Mouse (Mus musculus) forelimb bud, embryonic 11.5 days (tissue): ENCODE results near the gene Mreg.

Experiments used
- DNase-seq: peaks from one replicate; pipeline ENCODE4 v3.0.0-alpha.2; 2012; ENCODE audit warnings: low read depth, low spot score

Gene Mreg

DNA sequence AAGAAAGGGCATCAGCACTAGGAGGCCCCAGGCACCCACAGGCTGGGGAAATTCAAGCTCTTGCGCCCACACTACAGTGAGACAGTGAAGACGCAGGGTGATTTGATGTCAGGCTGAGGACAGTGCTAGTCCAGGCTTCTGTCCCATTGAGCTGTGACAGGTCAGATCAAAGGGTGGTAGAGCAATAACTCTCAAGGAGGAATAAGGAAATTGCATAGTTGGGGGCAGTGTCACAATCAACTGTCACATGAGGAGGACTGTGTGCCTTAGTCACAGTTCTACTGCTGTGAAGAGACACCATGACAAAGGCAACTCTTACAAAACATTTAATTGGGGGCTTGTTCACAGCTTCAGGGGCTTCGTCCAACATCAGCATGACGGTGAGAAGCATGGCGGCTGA is 16.0 kb downstream of the Mreg start:
- DNase-seq: no peak

DNA sequence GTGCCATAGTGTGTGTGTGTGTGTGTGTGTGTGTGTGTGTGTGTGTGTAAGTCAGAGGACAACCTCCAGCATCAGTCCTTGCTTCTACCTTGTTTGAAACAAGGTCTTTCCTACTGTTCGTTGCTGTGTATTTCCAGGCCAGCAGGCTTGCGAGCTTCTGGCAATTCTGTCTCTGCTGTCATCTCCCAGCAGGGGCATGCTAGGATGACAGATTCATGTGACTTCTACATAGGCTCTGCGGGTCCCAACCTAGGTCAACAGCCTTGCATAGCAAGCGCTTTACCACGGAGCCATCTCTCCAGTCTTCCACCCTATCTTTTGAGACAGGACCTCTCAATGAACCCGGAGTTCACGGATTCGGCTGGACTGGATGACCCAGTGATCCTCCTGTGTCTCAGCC is 20.7 kb downstream of the Mreg start:
- DNase-seq: no peak

DNA sequence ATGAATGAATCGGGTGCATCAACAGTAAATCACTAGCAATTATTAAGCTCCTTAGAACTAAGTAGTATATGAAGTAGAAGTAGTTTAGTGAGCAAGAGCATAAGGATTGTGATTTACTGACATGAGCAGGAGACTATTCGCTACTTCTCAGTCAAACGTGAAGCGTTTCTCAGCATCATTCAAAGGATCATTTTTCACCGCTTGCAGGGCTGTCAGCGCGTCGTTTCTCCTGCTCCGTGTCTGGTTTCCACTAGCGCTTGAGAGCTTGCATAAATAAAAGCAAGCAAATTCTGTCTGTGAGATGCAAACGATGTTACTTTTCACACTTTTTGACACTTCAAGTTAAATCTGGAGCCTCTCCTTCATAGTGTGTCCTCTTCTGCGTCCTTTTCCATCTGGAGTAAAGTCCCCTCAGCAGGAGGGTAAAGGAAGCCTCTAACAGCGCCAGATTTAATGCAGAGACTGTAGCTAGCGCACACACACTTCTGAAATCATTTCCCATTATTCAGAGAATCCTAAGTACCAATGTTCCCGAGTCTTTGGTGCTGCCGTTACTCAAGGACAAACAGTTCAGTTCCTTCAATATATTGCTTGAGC is 23.9 kb downstream of the Mreg start:
- no peak for DNase-seq

DNA sequence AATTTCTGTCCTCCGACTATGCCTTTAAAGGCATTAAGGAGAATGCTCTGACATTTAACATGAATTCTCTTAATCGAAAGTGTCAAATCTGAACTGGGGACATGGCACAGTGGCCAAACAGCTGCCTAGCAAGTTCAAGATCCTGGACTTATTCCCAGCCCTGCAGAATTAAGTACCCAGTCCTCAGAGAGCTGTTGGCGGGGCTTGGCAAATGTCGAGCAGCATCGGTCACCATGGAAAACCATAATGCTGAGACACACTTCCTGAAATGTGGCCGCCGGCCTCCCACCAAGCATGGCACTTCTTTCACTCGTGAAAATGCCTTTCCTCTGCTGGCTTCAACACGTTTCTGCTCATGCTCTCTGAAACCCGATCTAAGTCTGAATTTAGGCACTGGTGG is 24.6 kb downstream of the Mreg start:
- no peak for DNase-seq

DNA sequence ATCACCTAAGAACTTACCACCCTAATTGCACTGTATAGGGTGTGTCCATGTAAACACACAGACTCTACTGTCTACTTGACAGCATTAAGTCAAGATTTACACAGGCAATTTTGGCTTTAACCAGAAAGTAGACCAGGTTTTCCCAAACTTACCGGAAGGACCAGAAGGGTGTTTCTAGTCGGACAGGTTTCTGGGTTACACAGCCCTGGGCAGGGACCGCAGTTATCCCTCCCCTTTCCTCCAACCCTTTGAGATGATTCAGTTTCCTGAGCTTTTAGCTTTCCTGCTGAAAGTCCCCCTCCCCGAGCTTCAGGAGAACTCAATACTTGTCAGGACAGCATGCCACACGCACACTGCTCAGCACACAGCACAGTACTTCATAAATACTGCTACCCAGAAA is 26.0 kb downstream of the Mreg start:
- DNase-seq: no peak

DNA sequence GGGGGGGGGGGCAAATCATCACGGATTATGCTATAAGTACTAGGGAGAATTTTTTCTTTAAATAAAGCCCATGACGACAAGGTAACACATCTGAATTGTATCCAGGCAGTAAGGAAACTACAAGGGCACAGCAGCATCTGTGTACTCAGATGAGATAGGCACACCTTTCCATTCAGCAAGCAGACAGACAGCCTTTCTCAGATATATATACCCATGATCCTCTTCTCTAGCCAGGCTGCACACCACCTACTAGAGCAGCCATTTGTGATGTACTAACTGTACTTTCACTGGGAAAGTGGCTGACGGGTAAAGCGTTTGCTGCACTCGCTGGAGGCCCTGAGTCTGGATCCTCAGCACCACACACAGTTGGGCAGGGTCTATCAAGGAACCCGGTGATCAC is 28.6 kb downstream of the Mreg start:
- no peak for DNase-seq

DNA sequence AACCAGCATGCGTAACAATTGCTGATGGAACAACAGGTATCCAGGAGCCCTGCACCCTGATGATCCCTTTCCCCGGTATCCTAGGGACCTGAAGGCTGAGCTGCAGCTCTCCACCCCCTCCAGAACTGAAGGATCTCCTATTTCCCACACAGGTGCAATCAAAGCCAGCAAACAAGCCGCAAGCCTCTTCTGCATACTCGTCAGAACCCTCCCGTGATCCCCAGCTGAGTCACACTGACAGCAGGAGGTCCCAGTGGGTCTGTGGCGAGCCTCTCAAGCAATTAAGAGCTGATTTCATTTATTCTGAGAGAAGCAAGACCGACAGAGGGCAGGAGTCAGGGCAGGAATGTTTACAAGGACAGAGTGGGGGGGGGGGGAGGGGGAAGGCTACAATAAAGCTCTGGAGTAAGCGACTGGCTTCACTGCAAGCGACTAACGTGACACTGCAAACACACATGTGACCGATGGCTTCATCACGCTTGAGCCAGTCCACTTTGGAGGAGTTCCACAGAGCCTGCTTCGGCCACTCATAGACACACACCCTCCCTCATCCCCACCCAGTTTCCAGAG is 29.1 kb downstream of the Mreg start:
- DNase-seq: peak; percentile 58

DNA sequence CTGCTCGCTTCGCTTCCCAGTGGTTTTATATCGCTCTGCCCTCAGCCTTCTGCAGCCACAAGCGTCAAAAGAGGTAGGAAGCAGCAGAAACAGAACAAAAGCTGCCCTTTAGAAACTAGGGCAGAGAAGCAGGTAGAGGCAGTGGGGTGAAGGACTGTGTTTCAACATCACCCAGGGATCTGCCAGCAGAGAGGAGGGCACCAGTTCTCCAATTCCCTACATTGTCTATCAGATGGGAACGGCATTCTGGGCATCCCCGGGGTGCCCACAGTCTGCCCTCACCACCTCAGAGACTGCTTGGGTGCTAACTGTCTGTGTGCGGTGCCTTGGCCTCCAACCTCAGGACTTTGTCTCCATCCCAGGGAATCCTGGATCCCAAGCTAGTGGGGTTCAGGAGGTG is 32.2 kb downstream of the Mreg start:
- no peak for DNase-seq

DNA sequence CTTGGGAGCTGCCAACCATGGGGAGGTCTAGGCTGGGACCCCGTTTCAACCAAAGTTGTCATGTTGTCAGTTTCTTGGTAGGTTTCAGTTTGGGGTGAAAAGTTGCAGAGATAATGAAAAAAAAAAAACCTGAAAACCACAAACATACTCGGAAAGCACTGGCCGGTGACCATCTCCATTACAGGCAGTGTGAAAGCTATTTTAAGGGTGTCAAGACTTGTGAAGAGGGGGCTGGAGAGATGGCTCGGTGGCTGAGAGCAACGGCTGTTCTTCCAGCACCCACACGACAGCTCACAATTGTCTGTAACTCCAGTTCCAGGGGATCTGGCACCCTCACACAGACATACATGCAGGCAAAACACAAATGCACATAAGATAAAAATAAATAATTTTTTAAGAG is 35.9 kb downstream of the Mreg start:
- no peak for DNase-seq

DNA sequence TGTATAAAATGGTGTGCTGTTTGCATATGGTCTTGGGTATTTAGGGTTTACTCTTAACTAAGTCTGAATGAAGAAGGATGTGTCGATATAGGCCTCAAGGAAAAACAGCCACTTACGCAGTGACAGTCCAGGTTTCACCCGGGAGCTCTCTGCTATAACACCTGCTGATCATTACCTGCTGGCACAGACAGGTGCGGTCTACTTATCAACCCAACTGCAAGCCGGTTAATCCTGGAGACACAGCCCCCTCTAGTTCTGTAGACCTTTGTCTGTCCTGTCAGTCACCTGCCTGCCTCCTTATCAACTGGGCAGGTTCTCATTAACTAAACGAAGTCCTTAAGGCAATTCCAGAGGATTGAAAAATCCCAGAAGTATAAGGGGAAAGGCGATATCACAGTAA is 37.9 kb downstream of the Mreg start:
- DNase-seq: no peak

DNA sequence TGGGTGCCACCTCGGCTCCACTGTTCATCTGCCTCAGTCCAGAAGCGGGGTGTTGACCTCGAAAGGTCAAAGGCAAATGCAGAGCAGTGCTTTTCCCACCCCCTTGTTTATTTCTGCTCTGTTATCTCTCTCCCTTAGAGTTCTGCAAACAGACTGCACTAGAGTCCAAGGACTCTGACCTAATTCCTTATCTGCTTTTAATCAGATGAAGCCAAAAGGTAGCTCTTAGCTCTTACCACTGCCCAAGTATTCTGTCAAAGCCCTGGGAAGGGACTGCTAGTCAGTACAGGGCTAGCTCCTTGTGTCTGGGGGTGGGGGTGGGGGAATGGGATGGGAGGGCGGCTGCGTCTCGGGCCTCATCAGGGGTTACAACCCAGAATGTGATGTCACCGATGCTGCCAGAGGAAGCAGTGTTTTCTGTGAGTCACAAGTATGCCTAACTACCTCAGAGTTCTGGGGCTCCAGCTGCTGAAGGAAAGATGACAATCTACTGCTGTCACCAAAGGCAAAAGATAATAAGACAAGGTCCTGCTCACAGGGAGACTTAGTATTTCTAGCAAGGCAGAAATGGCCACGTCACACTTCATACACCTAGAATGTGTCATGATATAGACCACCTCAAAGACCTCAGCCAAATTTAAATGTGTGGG is 38.6 kb downstream of the Mreg start:
- DNase-seq: no peak

DNA sequence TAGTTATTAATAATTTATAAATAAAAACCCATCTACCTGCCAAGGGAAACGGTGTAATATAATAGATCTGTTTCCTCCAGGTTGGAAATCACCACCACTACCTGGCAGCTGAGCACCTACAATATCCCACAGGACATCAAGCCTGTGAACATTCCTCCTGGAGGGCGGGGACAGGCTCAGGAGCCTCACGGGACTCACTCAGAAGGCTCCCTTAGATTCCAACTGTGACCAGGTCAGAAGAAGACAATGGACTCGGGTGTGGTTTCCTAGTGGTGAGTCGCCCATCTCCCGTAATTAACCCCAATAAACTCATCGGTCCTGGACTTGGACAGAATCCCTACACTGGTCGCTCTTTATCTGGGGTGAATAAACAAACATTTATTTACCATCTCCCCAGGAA is 39.3 kb downstream of the Mreg start:
- DNase-seq: no peak

DNA sequence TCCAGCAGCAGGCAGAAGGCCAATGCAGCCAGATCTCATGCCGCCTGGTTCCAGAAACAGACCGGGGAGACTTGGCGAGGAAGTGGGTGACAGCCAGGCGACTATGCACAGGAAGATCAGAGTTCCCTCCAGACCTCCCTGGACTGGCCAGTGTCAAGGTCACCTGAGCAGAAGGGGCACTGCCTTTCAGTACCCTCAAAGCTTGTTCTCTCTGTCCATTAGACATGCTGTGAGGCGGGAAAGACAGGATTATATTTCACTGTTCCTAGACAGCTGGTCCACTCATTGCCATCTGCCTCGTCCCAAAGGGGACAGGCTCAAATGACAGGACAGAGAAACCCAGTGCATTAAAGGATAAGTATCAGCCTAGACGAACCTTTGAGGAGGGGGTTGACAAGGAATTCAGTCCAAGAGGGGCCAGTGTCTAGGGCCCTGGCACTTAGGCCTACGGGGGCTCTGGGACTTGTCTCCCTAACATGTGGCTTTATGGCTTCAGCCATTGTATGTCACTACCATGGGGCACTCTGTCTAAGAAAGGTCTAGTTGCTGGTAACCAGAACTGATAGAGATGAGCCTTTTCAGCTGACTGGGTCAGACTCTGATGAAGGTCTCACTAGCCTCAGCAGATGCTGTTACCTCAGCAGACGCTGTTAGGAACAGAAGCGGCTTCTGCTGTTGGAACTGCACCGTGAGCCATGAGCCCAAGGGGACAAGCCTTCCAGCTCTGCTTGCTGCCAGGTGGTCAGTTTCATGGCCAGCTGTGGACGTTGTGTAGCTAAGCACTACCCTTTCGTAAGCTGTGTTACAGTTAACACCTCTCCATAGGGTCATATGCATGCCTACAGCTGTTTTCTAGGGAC is 40.9 kb downstream of the Mreg start:
- no peak for DNase-seq

DNA sequence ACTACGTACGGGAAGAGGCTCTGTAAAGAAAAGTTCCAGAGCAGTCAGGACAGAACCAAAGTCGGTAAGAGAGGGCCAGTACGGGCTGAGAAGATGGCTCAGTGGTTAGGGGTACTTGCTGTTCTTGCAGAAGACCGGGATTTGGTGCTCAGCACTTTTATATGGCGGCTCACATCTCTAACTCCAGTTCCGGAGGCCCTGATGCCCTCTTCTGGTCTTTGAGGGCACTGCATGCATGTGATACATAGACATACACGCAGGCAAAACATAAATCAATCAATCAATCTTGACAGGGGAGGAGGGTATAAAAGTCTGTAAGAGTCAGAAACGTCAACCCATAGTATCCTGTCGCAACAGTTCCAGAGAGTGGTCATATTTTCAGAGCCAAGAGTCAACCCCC is 45.1 kb downstream of the Mreg start:
- no peak for DNase-seq

DNA sequence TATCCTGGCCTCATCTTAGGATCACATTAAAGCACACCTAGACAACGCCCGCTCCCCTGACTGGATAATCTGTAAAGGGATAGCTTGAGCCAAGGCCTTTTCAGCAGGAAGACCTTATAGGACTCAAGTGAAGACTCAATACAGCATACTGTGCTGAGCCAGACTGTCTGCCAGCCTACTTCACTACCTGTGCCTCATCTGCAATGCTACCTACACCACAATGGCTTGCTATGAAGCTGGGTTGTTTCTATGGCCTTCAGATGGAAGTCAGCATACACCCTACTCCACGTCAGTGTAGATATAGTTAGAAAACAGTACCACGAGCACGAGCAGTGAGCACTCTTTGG is 45.7 kb downstream of the Mreg start:
- no peak for DNase-seq

DNA sequence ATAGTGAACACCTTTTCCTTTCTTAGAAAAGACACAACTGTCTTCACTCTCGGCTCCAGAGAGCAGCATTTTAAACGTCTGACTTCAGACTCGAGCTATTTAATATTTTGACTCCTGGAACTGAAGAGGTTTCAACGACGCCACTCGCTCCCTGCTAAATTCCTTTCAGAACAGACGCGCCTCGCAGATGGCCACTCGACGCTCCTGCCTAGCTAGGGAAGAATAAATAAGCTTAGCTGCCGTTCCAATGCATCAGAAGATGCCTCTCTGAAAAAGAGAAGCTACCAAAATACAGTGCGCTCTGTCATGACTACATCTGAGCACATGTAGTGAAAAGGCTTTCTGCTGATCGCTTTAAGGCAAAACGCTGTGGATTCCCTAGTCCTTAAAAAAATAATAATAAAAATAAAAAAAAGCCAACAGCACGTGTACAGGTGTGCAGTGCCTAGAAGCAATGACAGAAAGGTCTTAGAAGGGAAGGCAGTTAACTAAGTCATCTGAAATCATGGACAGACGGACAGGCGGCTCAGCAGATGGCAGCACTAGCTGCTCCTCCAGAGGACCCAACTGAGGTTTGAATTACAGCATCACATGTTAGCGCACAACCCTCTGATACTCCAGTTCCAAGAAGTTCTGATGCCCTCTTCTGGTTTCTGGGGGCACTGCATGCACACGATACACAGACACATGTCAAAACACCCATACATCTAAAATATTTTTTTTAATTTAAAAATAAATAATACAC is 46.2 kb downstream of the Mreg start:
- DNase-seq: no peak

DNA sequence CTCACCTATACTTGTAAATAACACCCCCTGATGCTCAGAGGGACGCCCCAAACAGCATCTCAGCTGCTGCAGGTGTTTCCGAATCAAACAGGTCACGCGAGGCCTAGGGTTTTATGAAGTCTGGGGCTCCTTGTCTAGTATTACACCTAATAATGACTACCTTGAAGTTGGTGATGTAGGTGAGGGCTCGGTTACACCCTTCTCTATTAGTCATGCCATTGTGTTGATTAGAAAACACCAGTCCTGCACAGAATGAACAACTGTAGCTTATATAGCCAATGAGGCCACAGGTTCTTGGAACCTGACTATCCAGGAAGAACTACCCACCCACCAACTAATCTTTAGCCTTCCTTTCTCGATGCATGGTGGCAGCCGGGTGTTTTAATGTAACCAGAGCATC is 51.8 kb downstream of the Mreg start:
- DNase-seq: no peak

DNA sequence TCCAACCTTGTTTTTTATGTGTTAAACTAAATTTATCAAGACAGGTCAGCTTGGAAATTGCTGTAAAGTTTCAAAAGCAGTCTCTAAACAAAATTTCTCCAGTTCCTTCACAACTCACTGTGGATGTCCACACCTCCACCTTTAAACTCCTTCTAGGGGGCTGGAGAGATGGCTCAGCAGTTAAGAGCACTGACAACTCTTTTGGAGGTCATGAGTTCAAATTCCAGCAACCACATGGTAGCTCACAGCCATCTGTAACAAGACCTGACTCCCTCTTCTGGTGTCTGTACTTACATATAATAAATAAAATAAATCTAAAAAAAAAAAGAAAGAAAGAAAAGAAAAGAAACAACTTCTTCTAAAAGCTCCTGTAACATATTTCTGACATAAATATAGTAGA is 67.1 kb downstream of the Mreg start:
- DNase-seq: no peak

DNA sequence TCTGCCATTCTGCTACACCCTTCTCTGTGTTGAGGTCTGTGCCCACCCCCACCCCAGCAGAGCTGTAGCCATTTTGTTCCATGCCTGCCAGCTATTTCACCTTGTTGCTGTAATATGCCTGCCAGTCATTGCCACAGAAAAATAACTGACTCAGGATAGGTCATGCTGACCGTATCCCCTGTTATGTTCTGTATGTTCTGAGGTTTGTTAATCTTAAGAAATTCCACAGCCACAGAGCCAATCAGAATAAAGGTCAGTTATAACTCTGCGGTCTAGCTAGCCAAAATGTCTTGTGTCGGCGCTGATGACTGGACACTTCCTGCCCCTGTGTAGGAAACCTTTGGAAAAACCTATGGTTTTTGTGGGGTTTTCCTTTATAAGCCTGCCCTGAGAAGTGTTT is 67.7 kb downstream of the Mreg start:
- no peak for DNase-seq

DNA sequence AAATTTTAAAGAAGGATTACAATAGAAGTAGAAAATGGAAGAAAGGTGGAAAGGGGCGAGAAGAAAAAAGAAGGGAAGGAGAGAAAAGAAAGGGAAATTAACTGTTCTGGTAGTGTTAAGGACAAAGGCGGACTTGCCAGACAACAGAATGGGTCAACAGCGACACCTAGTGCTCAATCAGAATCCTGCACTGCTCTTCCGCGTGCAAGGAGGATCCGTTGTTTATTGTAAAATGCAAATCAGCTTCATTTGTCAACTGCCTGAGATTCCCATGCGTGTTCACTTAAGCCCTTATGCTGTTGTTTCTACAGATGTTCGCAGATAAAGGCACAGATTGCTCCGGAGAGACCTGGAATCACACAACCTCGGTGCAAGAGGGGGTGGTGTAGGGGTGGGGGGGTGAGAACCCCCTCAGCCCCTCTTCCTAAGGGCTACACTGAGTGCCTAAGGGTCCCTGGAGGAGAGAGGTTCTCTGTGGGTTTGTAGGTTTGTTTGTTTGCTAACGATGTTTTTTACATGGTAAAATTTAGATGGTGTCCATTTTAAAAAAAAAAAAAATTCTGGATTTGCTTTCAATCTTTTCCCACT is 70.1 kb downstream of the Mreg start:
- DNase-seq: peak; percentile 92

DNA sequence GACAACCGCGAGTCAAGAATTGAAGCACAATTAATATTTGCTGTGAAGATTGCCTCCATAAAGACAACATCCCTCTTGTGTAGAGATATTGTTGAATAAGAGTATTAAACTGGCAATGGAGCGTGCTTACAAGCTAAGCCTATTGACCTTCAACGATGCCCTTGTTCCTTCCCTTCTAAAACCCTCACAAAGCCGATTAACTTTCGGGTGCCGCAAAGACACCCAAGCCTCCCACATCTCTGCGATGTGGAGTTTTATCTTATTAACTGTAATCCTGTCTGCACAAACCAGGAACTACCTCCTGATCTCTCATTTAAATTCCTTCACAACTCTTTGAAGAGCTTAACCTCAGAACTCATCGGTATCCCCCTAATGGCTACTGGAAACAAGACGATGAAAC is 76.0 kb downstream of the Mreg start:
- no peak for DNase-seq

DNA sequence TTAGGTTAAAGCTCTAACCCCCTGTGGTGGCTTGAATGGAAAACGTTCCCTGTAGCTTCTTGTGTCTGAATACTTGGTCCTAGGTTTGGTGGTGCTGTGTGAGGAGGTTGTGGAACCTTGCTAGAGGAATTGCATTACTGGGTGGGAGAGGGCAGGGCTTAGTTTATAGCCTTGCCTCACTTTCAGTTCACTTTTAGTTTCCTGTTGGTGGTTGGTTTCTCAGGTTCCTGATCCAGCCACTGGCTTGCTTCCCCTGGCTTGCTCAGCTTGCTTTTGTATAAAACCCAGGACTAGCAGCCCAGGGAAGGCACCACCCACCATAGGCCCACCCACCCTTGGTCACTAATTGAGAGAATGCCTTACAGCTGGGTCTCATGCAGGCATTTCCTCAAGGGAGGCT is 77.6 kb downstream of the Mreg start:
- DNase-seq: no peak
